Mouse (Mus musculus): ENCODE data around the gene Dhx15. TPM values are rescaled to one million over a fixed set of nuclear protein-coding genes. Genes with fewer than 3 reads are reported as not detected.
A peak's percentile ranks its signal among the peaks of the same experiment; 100 is the strongest.

Dhx15 gene
- total RNA-seq, 4 experiments from 2014 or later, result 84.8 to 90.4 (median 87.5) TPM

DNA sequence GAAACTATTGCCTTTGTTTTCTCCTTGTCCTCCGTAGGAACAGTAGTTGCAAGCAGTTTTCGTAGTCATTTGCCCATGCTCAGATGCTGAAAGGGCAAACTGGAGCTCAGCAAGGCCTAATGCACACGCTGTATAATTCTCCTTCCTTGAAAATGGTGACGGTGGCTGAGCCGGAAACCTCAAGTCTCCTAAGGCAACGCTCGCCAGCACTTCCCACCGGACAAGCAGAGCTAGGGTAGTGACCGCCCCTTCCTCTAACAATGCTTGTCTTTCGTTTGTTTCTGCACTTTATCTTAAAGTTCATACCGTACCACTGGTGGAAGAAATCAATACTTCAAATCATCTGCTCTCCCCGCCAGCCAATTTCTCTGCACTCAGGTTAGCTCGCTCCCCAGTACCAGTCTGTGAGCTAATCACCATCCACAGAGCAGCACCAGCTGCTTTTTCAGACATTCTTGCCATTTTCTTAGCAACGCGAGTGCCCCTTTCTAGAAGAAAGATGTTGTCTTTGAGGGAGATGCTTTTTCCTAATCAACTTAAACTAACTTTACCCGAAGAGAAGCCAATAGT is 78.0 kb downstream of the Dhx15 start:
- DNase-seq (ENCODE audit: low spot score in 2 of 2), result peak in 1 of 2 experiments; percentile 12

DNA sequence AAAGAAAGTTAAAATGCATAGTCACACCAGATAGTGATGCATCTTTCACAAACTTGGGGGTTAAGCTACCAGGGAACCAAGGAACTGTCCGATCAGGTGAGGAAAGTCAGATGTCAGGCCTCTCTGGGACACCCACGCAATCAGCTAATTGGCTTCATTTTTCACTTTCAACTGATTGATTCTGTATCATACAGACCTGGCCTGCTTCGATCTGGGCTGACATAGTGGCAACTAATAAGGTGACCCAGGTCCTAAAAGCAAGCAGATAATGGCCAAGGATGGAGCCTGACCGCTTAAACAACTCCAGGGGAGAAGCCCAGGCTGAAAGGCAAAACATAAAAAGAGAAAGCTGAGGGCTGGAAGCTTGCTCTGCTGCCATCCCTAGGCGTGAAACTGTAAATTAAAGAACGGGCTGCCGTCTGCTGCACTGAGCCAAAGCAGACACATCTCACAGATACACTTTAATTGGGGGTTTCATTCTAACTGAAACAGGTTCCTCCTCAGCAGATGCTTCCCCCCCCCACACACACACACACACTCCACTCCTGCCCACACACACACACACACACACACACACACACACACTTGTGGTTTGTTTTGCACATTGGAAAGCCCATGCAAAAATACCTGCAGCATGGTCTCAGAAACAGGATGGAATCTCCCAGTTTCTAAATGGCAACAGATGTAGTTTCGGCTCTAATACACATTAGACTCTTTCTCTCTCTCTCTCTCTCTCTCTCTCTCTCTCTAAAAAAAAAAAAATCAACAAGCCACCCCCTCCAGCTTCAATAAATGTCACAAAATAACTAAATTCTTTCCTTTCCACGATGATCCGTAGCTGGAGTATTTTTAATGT is 79.3 kb downstream of the Dhx15 start:
- peak in 1 of 2 experiments; percentile 36 for DNase-seq (ENCODE audit: low spot score in 2 of 2)

Small RNA genes within 50 kb of the gene (microRNA-seq; reads per million reads assigned to microRNA genes)
- gene Mir6417, result 0 reads per million in 2 experiments

Other genes starting within 250 kb of the Dhx15 start
- gene Sod3, start 173.3 kb upstream of the Dhx15 start, total RNA-seq (2022), result 1 to 10 TPM; 5.1 to 7.9 (median 6.4) TPM